Mouse (Mus musculus) CH12.LX (cell line): ENCODE data around the gene Mslnl.

ENCODE experiments used
- CHD1 ChIP-seq: IDR thresholded peaks from 2 replicates; pipeline ENCODE4 v1.6.1; 2012; ENCODE audit warnings: low read depth, low read length, improper control_type of control experiment, inconsistent platforms
- CHD2 ChIP-seq: IDR thresholded peaks from 2 replicates; pipeline ENCODE4 v1.6.1; 2011; ENCODE audit warnings: low read length, improper control_type of control experiment
- CTCF ChIP-seq, 2 experiments: IDR thresholded peaks in 1 of 2; conservative IDR thresholded peaks in 1 of 2; 2 replicates each; pipeline ENCODE4 v1.5.1; 2011 to 2012; ENCODE audit warnings: low read depth in 2 of 2, low read length in 2 of 2, improper control_type of control experiment in 1 of 2, inconsistent platforms in 1 of 2, mild to moderate bottlenecking in 1 of 2, moderate library complexity in 1 of 2
- EP300 ChIP-seq: IDR thresholded peaks from 2 replicates; pipeline ENCODE4 v1.6.1; 2011; ENCODE audit warnings: low read length, improper control_type of control experiment
- KAT2A ChIP-seq: IDR thresholded peaks from 2 replicates; pipeline ENCODE4 v1.6.1; 2012; ENCODE audit warnings: low read length, improper control_type of control experiment, inconsistent platforms; ENCODE audit not compliant: insufficient replicate concordance
- MXI1 ChIP-seq: IDR thresholded peaks from 2 replicates; pipeline ENCODE4 v1.6.1; 2011; ENCODE audit warnings: mild to moderate bottlenecking, low read depth, low read length, improper control_type of control experiment
- MYC ChIP-seq: IDR thresholded peaks from 2 replicates; pipeline ENCODE4 v1.6.1; 2011; ENCODE audit warnings: low read depth, mild to moderate bottlenecking, improper control_type of control experiment, low read length
- POLR2A ChIP-seq: IDR thresholded peaks from 2 replicates; pipeline ENCODE4 v1.6.1; 2011; ENCODE audit warnings: low read depth, mild to moderate bottlenecking, improper control_type of control experiment, low read length
- USF2 ChIP-seq: conservative IDR thresholded peaks from 2 replicates; pipeline ENCODE4 v1.6.1; 2011; ENCODE audit warnings: low read depth, low read length, improper control_type of control experiment

DNA sequence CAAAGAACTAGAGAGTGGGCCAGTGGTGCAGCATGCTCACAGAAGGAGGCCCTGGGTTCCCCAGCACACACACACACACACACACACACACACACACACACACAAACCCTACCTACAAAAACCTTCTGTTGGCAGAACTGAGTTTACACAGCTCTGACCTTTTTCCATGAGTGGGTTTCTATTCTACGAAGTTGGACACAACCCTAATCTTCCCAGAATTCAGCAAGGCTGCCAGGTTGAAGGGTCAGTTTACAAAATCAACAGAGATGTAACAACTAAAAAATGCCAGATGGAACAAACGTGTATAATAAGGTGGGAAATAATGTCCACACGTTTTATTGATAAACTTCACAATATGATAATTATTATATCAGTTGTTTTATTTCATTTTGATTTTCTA is 21.8 kb downstream of the Mslnl start:
- TF ChIP-seq CTCF (conservative IDR thresholded peaks at IDR 0.05 in 1 of 2, IDR thresholded peaks at IDR 0.05 in 1 of 2; ENCODE audit: low read depth in 2 of 2, low read length in 2 of 2) (no peak), MXI1 (no peak), EP300 (no peak), POLR2A (no peak), CHD2 (no peak), CHD1 (no peak), KAT2A (no peak), USF2 (no peak), MYC (no peak)
